Mouse (Mus musculus) embryonic fibroblast, embryonic 13.5 days (primary cell): ENCODE measurements around the gene Hebp1. TPM values are rescaled to one million over a fixed set of nuclear protein-coding genes. Genes with fewer than 3 reads are reported as not detected.

Experiments
- H3K27ac ChIP-seq: 2 replicates; pipeline ENCODE4 v1.5.1; 2012; ENCODE audit warnings: low read length, control low read depth, inconsistent platforms; ENCODE audit not compliant: insufficient read depth
- H3K4me1 ChIP-seq: 2 replicates; pipeline ENCODE4 v1.6.1; 2011; ENCODE audit warnings: low read length; ENCODE audit not compliant: control insufficient read depth, insufficient read depth
- H3K4me3 ChIP-seq: 2 replicates; pipeline ENCODE4 v1.5.1; 2011; ENCODE audit warnings: mild to moderate bottlenecking, control low read depth, low read length; ENCODE audit not compliant: insufficient read depth
- CTCF ChIP-seq: IDR thresholded peaks from 2 replicates; pipeline ENCODE4 v1.5.1; 2011; ENCODE audit warnings: mild to moderate bottlenecking, control low read depth, low read length, moderate library complexity, borderline replicate concordance; ENCODE audit not compliant: insufficient read depth
- POLR2A ChIP-seq: IDR thresholded peaks from 2 replicates; pipeline ENCODE4 v1.6.1; 2011; ENCODE audit warnings: low read depth, mild to moderate bottlenecking, control low read depth, low read length, moderate library complexity
- polyA plus RNA-seq: library from polyadenylated mRNA; stranded (reverse); fragments of >200 nt; gene quantifications from 2 replicates; pipeline ENCODE4 v1.2.4, GENCODE M21; 2011; ENCODE audit warnings: low read depth; ENCODE audit not compliant: missing spikeins, insufficient read length

The Hebp1 gene
- polyA plus RNA-seq, 1 experiment, result 41.7 TPM

DNA sequence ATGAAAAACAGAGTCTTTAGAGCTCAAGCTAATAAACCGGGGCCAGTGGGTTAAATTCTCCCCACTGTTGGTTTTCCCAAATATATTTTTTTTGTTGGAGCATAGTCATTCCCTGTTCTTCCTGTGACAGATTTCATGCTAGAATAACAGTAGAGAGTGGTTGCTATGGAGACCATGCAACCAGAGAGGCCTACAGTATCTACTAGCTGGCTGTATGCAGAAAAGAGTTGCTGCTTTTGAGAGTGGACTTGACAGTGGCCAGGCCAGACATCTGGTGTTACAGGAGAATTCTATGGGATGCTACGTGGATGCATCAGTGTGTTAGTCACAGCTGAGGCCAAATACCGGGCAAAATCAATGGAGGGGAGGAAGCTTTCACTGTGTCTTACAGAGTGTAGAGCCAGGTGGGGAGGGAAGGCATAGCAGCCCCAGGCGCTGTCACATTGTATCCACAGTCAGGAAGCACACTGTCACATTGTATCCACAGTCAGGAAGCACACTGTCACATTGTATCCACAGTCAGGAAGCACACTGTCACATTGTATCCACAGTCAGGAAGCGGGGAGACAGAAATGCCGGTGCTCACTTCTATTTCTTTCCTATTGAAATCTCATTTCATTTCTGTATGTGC lies 26.1 kb upstream of the Hebp1 start:
- TF ChIP-seq POLR2A (no peak), CTCF (no peak)
- no peak overlapping the region for H3K4me3 ChIP-seq
- H3K27ac ChIP-seq, result no peak overlapping the region
- peaks cover 10% of the 10 kb centered on the region; the same call in 1 of the 2 replicates for H3K4me1 ChIP-seq

GRCm38 (mm10) chr6:135219916-135220315 lies 22.1 kb upstream of the Hebp1 start:
- peaks cover 8% of the 10 kb centered on the region for H3K4me1 ChIP-seq
- H3K4me3 ChIP-seq, result no peak overlapping the region
- H3K27ac ChIP-seq, result no peak overlapping the region
- TF ChIP-seq CTCF, result no peak
- TF ChIP-seq POLR2A, result no peak

- Histone ChIP-seq H3K4me1 (peaks cover 5% of the 10 kb centered on the region), H3K4me3 (no peak overlapping the region), H3K27ac (no peak overlapping the region)
- no peak for TF ChIP-seq POLR2A
- no peak for TF ChIP-seq CTCF
These were observed 20.5 kb upstream of the Hebp1 start for GRCm38 (mm10) chr6:135218330-135218729.

- H3K27ac ChIP-seq, result no peak overlapping the region
- H3K4me1 ChIP-seq, result no peaks in the 10 kb centered on the region
- TF ChIP-seq CTCF (no peak), POLR2A (no peak)
- H3K4me3 ChIP-seq, result no peak overlapping the region
These were observed 14.8 kb upstream of the Hebp1 start for GRCm38 (mm10) chr6:135212666-135213065.

- TF ChIP-seq CTCF (no peak), POLR2A (no peak)
- Histone ChIP-seq H3K4me1 (no peaks in the 10 kb centered on the region), H3K27ac (no peak overlapping the region), H3K4me3 (no peak overlapping the region)
These were observed 13.3 kb upstream of the Hebp1 start for GRCm38 (mm10) chr6:135211169-135211568.

- TF ChIP-seq CTCF (no peak), POLR2A (no peak)
- Histone ChIP-seq H3K4me3 (no peak overlapping the region), H3K27ac (no peak overlapping the region), H3K4me1 (no peaks in the 10 kb centered on the region)
These were observed 9.1 kb upstream of the Hebp1 start for GRCm38 (mm10) chr6:135206909-135207308.

DNA sequence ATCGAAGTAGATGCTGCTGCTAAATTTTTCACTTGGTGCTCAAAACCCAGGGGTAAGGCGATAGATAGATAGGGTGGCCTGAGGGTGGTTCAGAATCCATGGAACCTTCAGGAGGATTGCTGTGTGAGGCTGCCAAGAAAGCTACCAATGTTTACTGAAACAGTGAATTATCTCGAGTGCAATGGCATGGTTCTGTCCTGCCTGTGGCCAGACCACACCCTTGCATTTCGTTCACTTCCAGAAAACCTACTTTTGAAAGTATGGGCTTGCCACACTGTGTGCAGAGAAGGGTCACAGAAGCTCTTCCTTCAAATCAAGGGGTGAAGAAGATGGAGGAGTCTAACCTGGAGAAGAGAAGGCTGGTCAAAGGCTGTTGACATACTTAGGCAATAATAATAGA lies 8.0 kb upstream of the Hebp1 start:
- Histone ChIP-seq H3K4me1 (no peaks in the 10 kb centered on the region), H3K4me3 (no peak overlapping the region), H3K27ac (no peak overlapping the region)
- no peak for TF ChIP-seq POLR2A
- no peak for TF ChIP-seq CTCF

DNA sequence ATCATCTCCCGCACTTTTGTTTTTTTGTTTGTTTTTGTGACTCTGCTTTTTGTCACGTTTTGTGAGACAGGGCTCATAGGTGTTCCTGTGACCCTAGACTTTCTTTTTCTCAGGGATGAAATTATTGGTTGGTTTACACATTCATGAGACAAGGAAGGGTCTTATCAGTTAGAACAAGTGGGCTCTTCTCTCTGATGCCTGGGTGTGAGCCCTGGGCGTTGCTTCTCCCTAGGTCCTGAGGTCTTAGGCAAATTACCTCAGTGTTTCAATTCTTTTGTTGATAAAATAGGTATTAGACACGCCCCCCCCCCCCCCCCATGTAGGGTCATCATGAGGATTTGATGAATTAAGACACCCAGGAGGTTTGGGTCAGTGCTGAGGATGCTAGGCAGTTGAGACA lies 7.0 kb upstream of the Hebp1 start:
- Histone ChIP-seq H3K27ac (no peak overlapping the region), H3K4me3 (no peak overlapping the region), H3K4me1 (no peaks in the 10 kb centered on the region)
- no peak for TF ChIP-seq POLR2A
- no peak for TF ChIP-seq CTCF

GRCm38 (mm10) chr6:135203737-135204136 lies 5.9 kb upstream of the Hebp1 start:
- no peaks in the 10 kb centered on the region for H3K4me1 ChIP-seq
- no peak overlapping the region for H3K4me3 ChIP-seq
- H3K27ac ChIP-seq, result no peak overlapping the region
- TF ChIP-seq POLR2A, result no peak

GRCm38 (mm10) chr6:135202668-135203067 lies 4.8 kb upstream of the Hebp1 start:
- TF ChIP-seq POLR2A (no peak), CTCF (no peak)
- H3K4me1 ChIP-seq, result no peaks in the 10 kb centered on the region
- no peak overlapping the region for H3K4me3 ChIP-seq
- H3K27ac ChIP-seq, result no peak overlapping the region
